Mouse (Mus musculus) neural tube, embryonic 13.5 days (tissue): ENCODE results near the gene Igtp. TPM values are rescaled to one million over a fixed set of nuclear protein-coding genes. Genes with fewer than 3 reads are reported as not detected.
A peak's percentile ranks its signal among the peaks of the same experiment; 100 is the strongest.

Source experiments
- ATAC-seq: fragments of 200-750 bp; cut with Nextera tagmentation; 2 replicates; pipeline ENCODE4 v1.8.0; 2017; ENCODE audit warnings: low read depth, mild to moderate bottlenecking, moderate TSS enrichment, moderate library complexity
- H3K27ac ChIP-seq: fragments of 300-500 bp; sonication (generic); replicated peaks from 2 replicates; pipeline ENCODE4 v1.5.1; 2015; ENCODE audit warnings: moderate library complexity, mild to moderate bottlenecking, inconsistent platforms
- H3K27me3 ChIP-seq: fragments of 300-500 bp; sonication (generic); 2 replicates; pipeline ENCODE4 v1.6.1; 2015; ENCODE audit warnings: mild to moderate bottlenecking, inconsistent platforms
- H3K36me3 ChIP-seq: fragments of 300-500 bp; sonication (generic); 2 replicates; pipeline ENCODE4 v1.6.1; 2015; ENCODE audit warnings: mild to moderate bottlenecking, inconsistent platforms
- H3K4me1 ChIP-seq: fragments of 300-500 bp; sonication (generic); replicated peaks from 2 replicates; pipeline ENCODE4 v1.6.1; 2015; ENCODE audit warnings: inconsistent platforms
- H3K4me2 ChIP-seq: fragments of 300-500 bp; sonication (generic); 2 replicates; pipeline ENCODE4 v1.6.1; 2015; ENCODE audit warnings: inconsistent platforms, mild to moderate bottlenecking, moderate library complexity
- H3K4me3 ChIP-seq: fragments of 300-500 bp; sonication (generic); 2 replicates; pipeline ENCODE4 v1.5.1; 2015; ENCODE audit warnings: mild to moderate bottlenecking, inconsistent platforms
- H3K9ac ChIP-seq: fragments of 300-500 bp; sonication (generic); 2 replicates; pipeline ENCODE4 v1.6.1; 2015; ENCODE audit warnings: moderate library complexity, mild to moderate bottlenecking, inconsistent platforms
- H3K9me3 ChIP-seq: fragments of 300-500 bp; sonication (generic); 2 replicates; pipeline ENCODE4 v1.6.1; 2016; ENCODE audit warnings: inconsistent platforms
- WGBS: fragments of 180-500 bp; shearing (Covaris S2); methylation state at CpG from one replicate; pipeline ENCODE4 v1.1.7; 2015; 5-methylcytosine and 5-hydroxymethylcytosine counted together
- polyA plus RNA-seq: library from polyadenylated mRNA; unstranded; fragments of >200 nt; fragmentation: Nextera tagmentation; extraction: Ambion mirVana; gene quantifications from 2 replicates; pipeline ENCODE4 v1.2.1, GENCODE M21; 2015

Igtp gene
- polyA plus RNA-seq, 1 experiment from 2014 or later = 2.2 TPM

DNA sequence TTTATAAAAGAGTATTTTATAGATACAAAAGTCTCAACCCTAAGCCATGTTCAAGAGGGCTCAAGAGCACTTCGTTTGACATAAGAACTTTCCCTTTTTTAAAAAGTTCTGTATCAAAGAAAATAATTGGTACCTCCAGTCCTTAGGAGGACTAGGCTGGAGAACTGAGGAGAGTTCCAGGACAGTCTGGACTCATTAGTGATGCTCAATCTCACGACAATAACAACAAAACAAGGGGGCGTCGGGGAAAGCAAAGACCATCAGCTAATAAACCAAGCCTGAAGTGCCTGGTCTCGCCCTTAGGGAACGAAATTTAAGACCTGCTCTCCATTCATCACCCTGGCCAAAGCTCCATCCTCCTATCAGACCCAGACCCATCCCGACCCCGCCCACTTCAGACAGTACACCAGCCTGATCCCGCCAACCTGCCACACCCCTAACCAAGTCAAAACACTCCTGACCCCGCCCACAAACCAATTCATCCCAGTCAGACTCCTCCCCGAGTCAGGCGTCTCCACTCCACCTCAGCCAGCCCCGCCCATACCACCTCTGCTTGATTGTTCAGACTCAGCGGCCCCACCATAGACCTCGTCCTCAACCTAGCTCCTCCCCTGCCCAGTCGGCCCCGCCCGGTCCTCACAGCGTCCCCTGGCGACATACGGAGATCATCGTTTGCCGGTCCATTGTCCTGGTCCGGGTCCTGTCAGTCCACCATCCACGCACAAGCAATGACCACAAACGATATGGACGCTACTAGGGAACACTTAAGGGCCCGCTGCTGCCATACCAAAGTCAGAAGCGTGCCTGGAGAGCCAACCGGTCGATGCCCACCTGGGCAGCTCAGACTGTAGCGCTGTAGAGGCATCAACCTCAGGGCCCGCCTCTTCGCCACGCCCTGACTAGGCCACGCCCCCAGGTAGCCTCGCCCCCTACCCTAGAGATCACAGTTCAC lies 39.8 kb downstream of the Igtp start:
- 1% methylated on average over 37 of the region's 37 CpGs for WGBS

GRCm38 (mm10) chr11:58247294-58247693 lies 47.9 kb downstream of the Igtp start:
- Histone ChIP-seq H3K4me1 (no peaks in the 10 kb centered on the region), H3K4me2 (no peak overlapping the region), H3K27ac (no peak overlapping the region), H3K27me3 (no peaks in the 10 kb centered on the region), H3K9me3 (no peaks in the 10 kb centered on the region), H3K9ac (no peak overlapping the region), H3K4me3 (no peak overlapping the region), H3K36me3 (no peaks in the 10 kb centered on the region)
- 36% methylated on average over 4 of the region's 4 CpGs for WGBS
- no peak for ATAC-seq

More for the DNA sequence above, 39.8 kb downstream of the Igtp start:
- peak overlapping the region; percentile 64 for H3K4me2 ChIP-seq
- H3K9me3 ChIP-seq = no peaks in the 10 kb centered on the region
- H3K4me3 ChIP-seq = peak overlapping the region; percentile 44
- H3K27me3 ChIP-seq = no peaks in the 10 kb centered on the region; the same call in 1 of the 2 replicates
- H3K27ac ChIP-seq = no peak overlapping the region
- peak overlapping the region; percentile 64 for H3K9ac ChIP-seq
- ATAC-seq = peak; percentile 94
- H3K4me1 ChIP-seq = peaks cover 9% of the 10 kb centered on the region; the same call in 1 of the 2 replicates
- no peaks in the 10 kb centered on the region for H3K36me3 ChIP-seq

DNA sequence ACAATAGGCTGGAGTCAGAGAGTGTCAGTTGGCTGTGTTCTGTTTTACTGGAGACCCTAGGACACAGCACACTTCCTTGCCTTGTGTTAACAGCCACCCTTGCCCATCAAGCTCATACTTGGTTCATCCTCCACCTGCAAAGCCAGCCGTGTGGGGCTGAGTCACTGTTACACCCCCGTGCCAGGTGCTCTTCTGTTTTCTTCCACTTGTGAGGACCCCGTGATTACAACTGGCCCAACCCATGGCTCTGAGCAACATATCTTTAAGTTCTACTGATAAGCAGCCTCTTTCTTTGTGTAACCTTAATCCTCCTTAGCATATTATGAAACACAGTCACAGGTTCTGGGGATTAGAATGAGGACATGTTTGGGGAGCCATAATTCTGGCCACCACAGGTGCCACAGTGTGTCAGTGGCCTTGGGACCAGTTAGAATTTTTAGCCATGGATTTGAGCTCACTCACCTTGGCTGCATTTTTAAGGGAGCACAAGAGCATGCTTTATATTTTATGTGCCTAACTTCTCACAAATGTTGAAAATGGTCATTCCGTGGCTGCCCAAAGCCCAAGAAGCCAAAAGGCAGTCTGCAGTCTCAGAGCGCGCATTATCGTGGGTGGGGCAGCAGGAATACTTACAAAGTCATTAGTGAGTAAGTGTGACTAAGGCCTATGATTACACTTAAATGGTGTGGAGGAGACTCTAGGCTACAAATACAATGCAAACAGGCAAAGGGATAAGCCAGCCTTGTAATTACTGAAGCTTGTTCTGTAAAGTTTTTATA lies 50.0 kb downstream of the Igtp start:
- Histone ChIP-seq H3K9ac (no peak overlapping the region), H3K36me3 (no peaks in the 10 kb centered on the region), H3K4me1 (no peaks in the 10 kb centered on the region), H3K4me3 (no peak overlapping the region), H3K4me2 (no peak overlapping the region), H3K9me3 (no peaks in the 10 kb centered on the region), H3K27ac (no peak overlapping the region), H3K27me3 (no peaks in the 10 kb centered on the region)
- no peak for ATAC-seq
- 83% methylated on average over 7 of the region's 7 CpGs for WGBS

- no peak overlapping the region for H3K9ac ChIP-seq
- H3K27me3 ChIP-seq = no peaks in the 10 kb centered on the region
- WGBS = 85% methylated on average over 5 of the region's 5 CpGs
- no peaks in the 10 kb centered on the region for H3K36me3 ChIP-seq
- ATAC-seq = no peak
- no peak overlapping the region for H3K4me3 ChIP-seq
- H3K9me3 ChIP-seq = no peaks in the 10 kb centered on the region
- no peaks in the 10 kb centered on the region for H3K4me1 ChIP-seq
- H3K27ac ChIP-seq = no peak overlapping the region
- H3K4me2 ChIP-seq = no peak overlapping the region
Observed at GRCm38 (mm10) chr11:58250550-58250949, 51.2 kb downstream of the Igtp start.

GRCm38 (mm10) chr11:58254411-58254810 lies 55.1 kb downstream of the Igtp start:
- Histone ChIP-seq H3K9ac (no peak overlapping the region), H3K27me3 (no peaks in the 10 kb centered on the region), H3K27ac (no peak overlapping the region), H3K36me3 (no peaks in the 10 kb centered on the region), H3K4me1 (no peaks in the 10 kb centered on the region), H3K4me3 (no peak overlapping the region), H3K4me2 (no peak overlapping the region), H3K9me3 (no peaks in the 10 kb centered on the region)
- WGBS = 88% methylated on average over 3 of the region's 3 CpGs
- no peak for ATAC-seq

Other genes starting within 250 kb of the Igtp start
- gene Larp1, start 190.5 kb upstream of the Igtp start, polyA plus RNA-seq = 16.2 and 18.3 TPM in 2 replicates
- gene Gm12248, start 106.4 kb upstream of the Igtp start, polyA plus RNA-seq = not detected in 2 replicates
- gene Cnot8, start 95.4 kb upstream of the Igtp start, polyA plus RNA-seq = 107 and 115 TPM in 2 replicates
- gene Gemin5, start 31.0 kb upstream of the Igtp start, polyA plus RNA-seq = 12.4 and 17.7 TPM in 2 replicates
- gene Mrpl22, start 27.9 kb upstream of the Igtp start, polyA plus RNA-seq = 111 and 127 TPM in 2 replicates
- gene Irgm2, start 62 bp downstream of the Igtp start, polyA plus RNA-seq = 0.95 and 0.98 TPM in 2 replicates
- not detected in 2 replicates for gene 4930438A08Rik, start 75.2 kb downstream of the Igtp start, polyA plus RNA-seq
- 25.6 and 26.9 TPM in 2 replicates for gene Zfp692, start 107.5 kb downstream of the Igtp start, polyA plus RNA-seq
- 35.5 and 39.5 TPM in 2 replicates for gene Zfp672, start 130.8 kb downstream of the Igtp start, polyA plus RNA-seq
- 46.2 and 47.4 TPM in 2 replicates for gene Sh3bp5l, start 131.2 kb downstream of the Igtp start, polyA plus RNA-seq
- not detected in 2 replicates for gene Lypd8, start 179.5 kb downstream of the Igtp start, polyA plus RNA-seq
- gene 1810065E05Rik, start 221.6 kb downstream of the Igtp start, polyA plus RNA-seq = not detected in 2 replicates
- gene Gm12253, start 233.0 kb downstream of the Igtp start, polyA plus RNA-seq = not detected in 2 replicates